Mouse (Mus musculus): ENCODE data around the gene Ildr2. TPM values are rescaled to one million over a fixed set of nuclear protein-coding genes. Genes with fewer than 3 reads are reported as not detected.

Ildr2 gene
- polyA plus RNA-seq, 1 experiment, result 0.18 TPM

GRCm38 (mm10) chr1:166345602-166346001, 91.7 kb downstream of the Ildr2 start:
- H3K27ac ChIP-seq (ENCODE audit: insufficient read depth, low read length), result no peak overlapping the region
- no peak for TF ChIP-seq EP300 (IDR thresholded peaks at IDR 0.05; ENCODE audit: insufficient read depth, low read depth, low read length)
- no peak for TF ChIP-seq POLR2A (IDR thresholded peaks at IDR 0.05; ENCODE audit: insufficient read depth, low read length)
- TF ChIP-seq CTCF (IDR thresholded peaks at IDR 0.05; ENCODE audit: low read depth, low read length), result no peak
- H3K4me3 ChIP-seq (ENCODE audit: low read depth, low read length), result no peak overlapping the region
- H3K27me3 ChIP-seq (ENCODE audit: control insufficient read depth, insufficient read depth, low read length, poor library complexity, severe bottlenecking), result no peaks in the 10 kb centered on the region
- no peak overlapping the region for H3K9ac ChIP-seq (ENCODE audit: low read depth, poor library complexity, severe bottlenecking)
- no peaks in the 10 kb centered on the region for H3K4me1 ChIP-seq (ENCODE audit: control insufficient read depth, insufficient read depth, low read length)
- H3K9me3 ChIP-seq (replicated peaks; ENCODE audit: control insufficient read depth, insufficient read depth, low read length, poor library complexity, severe bottlenecking), result no peaks in the 10 kb centered on the region
- no peaks in the 10 kb centered on the region for H3K36me3 ChIP-seq (ENCODE audit: control insufficient read depth, insufficient read depth, low read length, poor library complexity, severe bottlenecking)

DNA sequence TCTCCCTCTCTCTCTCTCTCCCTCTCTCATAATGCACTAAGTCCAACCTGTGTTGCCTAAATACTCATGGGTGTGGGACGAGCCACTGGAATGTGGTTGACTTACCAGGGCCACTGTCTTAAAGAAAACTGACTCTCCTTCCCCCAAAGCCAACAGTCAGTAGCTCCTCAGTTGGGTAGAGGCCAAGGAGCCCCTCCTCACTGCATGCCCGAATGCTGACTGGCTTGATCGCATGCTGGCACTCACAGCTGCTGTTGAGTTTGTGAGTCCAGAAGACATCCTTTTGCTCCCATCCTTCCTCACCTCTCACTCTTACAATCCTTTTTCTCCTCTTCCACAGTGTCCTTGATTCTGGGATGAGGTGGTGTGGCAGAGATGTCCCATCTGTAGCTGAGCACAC, 93.0 kb downstream of the Ildr2 start:
- no peak overlapping the region for H3K27ac ChIP-seq (ENCODE audit: insufficient read depth, low read length)
- H3K9me3 ChIP-seq (replicated peaks; ENCODE audit: control insufficient read depth, insufficient read depth, low read length, poor library complexity, severe bottlenecking), result no peaks in the 10 kb centered on the region
- H3K4me3 ChIP-seq (ENCODE audit: low read depth, low read length), result no peak overlapping the region
- H3K27me3 ChIP-seq (ENCODE audit: control insufficient read depth, insufficient read depth, low read length, poor library complexity, severe bottlenecking), result no peaks in the 10 kb centered on the region
- no peak overlapping the region for H3K9ac ChIP-seq (ENCODE audit: low read depth, poor library complexity, severe bottlenecking)
- TF ChIP-seq POLR2A (IDR thresholded peaks at IDR 0.05; ENCODE audit: insufficient read depth, low read length) (no peak), EP300 (IDR thresholded peaks at IDR 0.05; ENCODE audit: insufficient read depth, low read depth, low read length) (no peak), CTCF (IDR thresholded peaks at IDR 0.05; ENCODE audit: low read depth, low read length) (no peak)
- H3K4me1 ChIP-seq (ENCODE audit: control insufficient read depth, insufficient read depth, low read length), result no peaks in the 10 kb centered on the region
- no peaks in the 10 kb centered on the region for H3K36me3 ChIP-seq (ENCODE audit: control insufficient read depth, insufficient read depth, low read length, poor library complexity, severe bottlenecking)

GRCm38 (mm10) chr1:166349341-166349740, 95.4 kb downstream of the Ildr2 start:
- Histone ChIP-seq H3K27me3 (ENCODE audit: control insufficient read depth, insufficient read depth, low read length, poor library complexity, severe bottlenecking) (no peaks in the 10 kb centered on the region), H3K27ac (ENCODE audit: insufficient read depth, low read length) (no peak overlapping the region), H3K9me3 (replicated peaks; ENCODE audit: control insufficient read depth, insufficient read depth, low read length, poor library complexity, severe bottlenecking) (no peaks in the 10 kb centered on the region), H3K4me3 (ENCODE audit: low read depth, low read length) (no peak overlapping the region), H3K9ac (ENCODE audit: low read depth, poor library complexity, severe bottlenecking) (no peak overlapping the region), H3K4me1 (ENCODE audit: control insufficient read depth, insufficient read depth, low read length) (no peaks in the 10 kb centered on the region), H3K36me3 (ENCODE audit: control insufficient read depth, insufficient read depth, low read length, poor library complexity, severe bottlenecking) (no peaks in the 10 kb centered on the region)
- no peak for TF ChIP-seq CTCF (IDR thresholded peaks at IDR 0.05; ENCODE audit: low read depth, low read length)
- TF ChIP-seq POLR2A (IDR thresholded peaks at IDR 0.05; ENCODE audit: insufficient read depth, low read length), result no peak
- no peak for TF ChIP-seq EP300 (IDR thresholded peaks at IDR 0.05; ENCODE audit: insufficient read depth, low read depth, low read length)

GRCm38 (mm10) chr1:166349751-166350150, 95.8 kb downstream of the Ildr2 start:
- Histone ChIP-seq H3K27me3 (ENCODE audit: control insufficient read depth, insufficient read depth, low read length, poor library complexity, severe bottlenecking) (no peaks in the 10 kb centered on the region), H3K27ac (ENCODE audit: insufficient read depth, low read length) (no peak overlapping the region), H3K36me3 (ENCODE audit: control insufficient read depth, insufficient read depth, low read length, poor library complexity, severe bottlenecking) (no peaks in the 10 kb centered on the region), H3K4me3 (ENCODE audit: low read depth, low read length) (no peak overlapping the region), H3K9ac (ENCODE audit: low read depth, poor library complexity, severe bottlenecking) (no peak overlapping the region), H3K9me3 (replicated peaks; ENCODE audit: control insufficient read depth, insufficient read depth, low read length, poor library complexity, severe bottlenecking) (no peaks in the 10 kb centered on the region), H3K4me1 (ENCODE audit: control insufficient read depth, insufficient read depth, low read length) (no peaks in the 10 kb centered on the region)
- TF ChIP-seq CTCF (IDR thresholded peaks at IDR 0.05; ENCODE audit: low read depth, low read length), result no peak
- no peak for TF ChIP-seq EP300 (IDR thresholded peaks at IDR 0.05; ENCODE audit: insufficient read depth, low read depth, low read length)

DNA sequence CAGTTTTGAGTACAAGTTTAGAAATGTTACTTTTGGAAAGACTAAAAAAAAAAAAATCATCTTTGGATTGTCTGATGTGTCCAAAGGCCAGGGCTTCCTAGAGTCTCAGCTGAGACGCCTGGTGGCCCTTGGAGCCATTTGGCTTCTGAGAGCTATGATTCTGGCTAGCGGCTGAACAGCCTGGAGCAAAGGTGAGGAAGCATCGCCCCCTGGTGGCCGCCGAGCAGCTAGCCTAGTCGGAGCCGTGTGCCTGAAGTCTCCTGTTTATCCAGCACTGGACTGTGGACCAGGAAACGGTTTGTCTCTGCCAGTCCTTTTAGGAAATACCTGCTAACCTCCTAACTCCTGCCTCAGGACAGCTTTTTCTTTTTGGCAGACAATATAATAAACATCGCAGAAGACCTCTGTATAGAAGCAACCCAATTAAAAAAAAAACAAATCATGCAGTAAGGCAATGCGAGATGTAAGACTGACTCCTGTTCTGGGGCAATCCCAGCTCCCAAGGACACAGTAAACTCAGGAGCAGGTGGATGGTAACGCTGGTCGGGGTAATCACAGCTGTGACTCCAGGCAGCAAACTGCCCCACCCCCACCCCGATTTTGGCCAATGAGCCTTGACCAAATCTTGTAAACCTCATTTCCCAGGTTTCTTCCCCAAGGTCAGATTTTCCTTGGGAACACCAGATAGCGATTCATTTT, 106.4 kb downstream of the Ildr2 start:
- Histone ChIP-seq H3K9me3 (replicated peaks; ENCODE audit: control insufficient read depth, insufficient read depth, low read length, poor library complexity, severe bottlenecking) (no peaks in the 10 kb centered on the region), H3K27ac (ENCODE audit: insufficient read depth, low read length) (no peak overlapping the region), H3K9ac (ENCODE audit: low read depth, poor library complexity, severe bottlenecking) (no peak overlapping the region), H3K4me3 (ENCODE audit: low read depth, low read length) (no peak overlapping the region), H3K27me3 (ENCODE audit: control insufficient read depth, insufficient read depth, low read length, poor library complexity, severe bottlenecking) (no peaks in the 10 kb centered on the region), H3K36me3 (ENCODE audit: control insufficient read depth, insufficient read depth, low read length, poor library complexity, severe bottlenecking) (no peaks in the 10 kb centered on the region), H3K4me1 (ENCODE audit: control insufficient read depth, insufficient read depth, low read length) (no peaks in the 10 kb centered on the region)
- TF ChIP-seq POLR2A (IDR thresholded peaks at IDR 0.05; ENCODE audit: insufficient read depth, low read length) (no peak), EP300 (IDR thresholded peaks at IDR 0.05; ENCODE audit: insufficient read depth, low read depth, low read length) (0 out of 2 replicates have a peak, but pooled peaks have one; percentile 6), CTCF (IDR thresholded peaks at IDR 0.05; ENCODE audit: low read depth, low read length) (peak; percentile 88)

DNA sequence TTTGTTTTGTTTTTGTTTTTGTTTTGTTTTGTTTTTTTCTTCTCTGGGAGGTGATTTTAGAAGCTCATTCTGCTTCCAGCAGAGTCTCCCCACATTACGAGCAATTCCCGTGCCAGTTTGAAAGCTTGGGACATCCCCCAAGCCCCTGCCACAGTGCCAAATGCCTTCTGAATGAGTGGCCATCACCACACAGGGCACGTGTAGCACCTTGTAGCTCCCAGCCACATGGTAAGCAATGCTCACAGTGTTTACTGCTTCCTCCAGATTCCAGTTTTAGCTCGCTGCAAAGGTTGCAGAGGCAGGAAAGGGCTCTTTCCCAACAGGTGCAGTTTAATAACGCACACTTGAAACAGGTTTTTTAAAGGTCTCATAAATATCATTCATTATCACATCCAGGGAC, 107.0 kb downstream of the Ildr2 start:
- Histone ChIP-seq H3K9me3 (replicated peaks; ENCODE audit: control insufficient read depth, insufficient read depth, low read length, poor library complexity, severe bottlenecking) (no peaks in the 10 kb centered on the region), H3K27ac (ENCODE audit: insufficient read depth, low read length) (no peak overlapping the region), H3K9ac (ENCODE audit: low read depth, poor library complexity, severe bottlenecking) (no peak overlapping the region), H3K4me1 (ENCODE audit: control insufficient read depth, insufficient read depth, low read length) (no peaks in the 10 kb centered on the region), H3K4me3 (ENCODE audit: low read depth, low read length) (no peak overlapping the region), H3K27me3 (ENCODE audit: control insufficient read depth, insufficient read depth, low read length, poor library complexity, severe bottlenecking) (no peaks in the 10 kb centered on the region), H3K36me3 (ENCODE audit: control insufficient read depth, insufficient read depth, low read length, poor library complexity, severe bottlenecking) (no peaks in the 10 kb centered on the region)
- TF ChIP-seq EP300 (IDR thresholded peaks at IDR 0.05; ENCODE audit: insufficient read depth, low read depth, low read length), result no peak
- TF ChIP-seq POLR2A (IDR thresholded peaks at IDR 0.05; ENCODE audit: insufficient read depth, low read length), result no peak
- no peak for TF ChIP-seq CTCF (IDR thresholded peaks at IDR 0.05; ENCODE audit: low read depth, low read length)
